Mouse (Mus musculus): Measurements from ENCODE around the gene Nck1. TPM values are rescaled to one million over a fixed set of nuclear protein-coding genes. Genes with fewer than 3 reads are reported as not detected.

Nck1 gene
- polyA plus RNA-seq (2012; ENCODE audit: insufficient read depth, insufficient read length, low replicate concordance, missing spikeins), result not detected in 2 replicates

- under 1% methylated on average over 93 of the region's 93 CpGs for WGBS
- peak within 1 kb of the TSS; percentile 89 for H3K27ac ChIP-seq (ENCODE audit: insufficient read depth, low read depth, low read length)
These were observed at the start of gene Nck1 for GRCm38 (mm10) chr9:100545715-100546593. Gene Nck1, minus strand, starts transcription at chr9:100546134.

GRCm38 (mm10) chr9:100590462-100590861 is 44.5 kb upstream of the Nck1 start:
- no peak overlapping the region for H3K27ac ChIP-seq (ENCODE audit: insufficient read depth, low read depth, low read length)
- no peak overlapping the region for H3K4me3 ChIP-seq (ENCODE audit: insufficient read depth, low read depth, low read length)
- TF ChIP-seq POLR2A (IDR thresholded peaks at IDR 0.05; ENCODE audit: insufficient read depth, low read depth, low read length), result no peak
- no peak for TF ChIP-seq CTCF (IDR thresholded peaks at IDR 0.05; ENCODE audit: insufficient read depth, low read depth, low read length)
- 58% methylated on average over 4 of the region's 4 CpGs for WGBS
- no peaks in the 10 kb centered on the region for H3K4me1 ChIP-seq (ENCODE audit: control insufficient read depth, insufficient read depth, low read length)

More at GRCm38 (mm10) chr9:100545715-100546593, at the start of gene Nck1:
- TF ChIP-seq POLR2A (IDR thresholded peaks at IDR 0.05; ENCODE audit: insufficient read depth, low read depth, low read length), result peak; percentile 90; the same call in 1 of the 2 replicates
- peak; percentile 73 for TF ChIP-seq CTCF (IDR thresholded peaks at IDR 0.05; ENCODE audit: insufficient read depth, low read depth, low read length)
- no peaks in the 10 kb centered on the region for H3K4me1 ChIP-seq (ENCODE audit: control insufficient read depth, insufficient read depth, low read length)
- peak within 1 kb of the TSS; percentile 96 for H3K4me3 ChIP-seq (ENCODE audit: insufficient read depth, low read depth, low read length)

- H3K27ac ChIP-seq (ENCODE audit: insufficient read depth, low read depth, low read length), result no peak overlapping the region
- WGBS, result 96% methylated on average over 4 of the region's 4 CpGs
- no peak overlapping the region for H3K4me3 ChIP-seq (ENCODE audit: insufficient read depth, low read depth, low read length)
- TF ChIP-seq POLR2A (IDR thresholded peaks at IDR 0.05; ENCODE audit: insufficient read depth, low read depth, low read length), result no peak
- TF ChIP-seq CTCF (IDR thresholded peaks at IDR 0.05; ENCODE audit: insufficient read depth, low read depth, low read length), result no peak
- no peaks in the 10 kb centered on the region for H3K4me1 ChIP-seq (ENCODE audit: control insufficient read depth, insufficient read depth, low read length)
These were observed 38.1 kb upstream of the Nck1 start for GRCm38 (mm10) chr9:100584031-100584430.

GRCm38 (mm10) chr9:100582883-100583575 is 37.1 kb upstream of the Nck1 start:
- Histone ChIP-seq H3K4me1 (ENCODE audit: control insufficient read depth, insufficient read depth, low read length) (no peaks in the 10 kb centered on the region), H3K27ac (ENCODE audit: insufficient read depth, low read depth, low read length) (no peak overlapping the region), H3K4me3 (ENCODE audit: insufficient read depth, low read depth, low read length) (no peak overlapping the region)
- TF ChIP-seq POLR2A (IDR thresholded peaks at IDR 0.05; ENCODE audit: insufficient read depth, low read depth, low read length), result no peak
- no peak for TF ChIP-seq CTCF (IDR thresholded peaks at IDR 0.05; ENCODE audit: insufficient read depth, low read depth, low read length)
- 66% methylated on average over 13 of the region's 13 CpGs for WGBS

- no peaks in the 10 kb centered on the region for H3K4me1 ChIP-seq (ENCODE audit: control insufficient read depth, insufficient read depth, low read length)
- WGBS, result 58% methylated on average over 13 of the region's 13 CpGs
- H3K4me3 ChIP-seq (ENCODE audit: insufficient read depth, low read depth, low read length), result no peak overlapping the region
- no peak overlapping the region for H3K27ac ChIP-seq (ENCODE audit: insufficient read depth, low read depth, low read length)
- no peak for TF ChIP-seq POLR2A (IDR thresholded peaks at IDR 0.05; ENCODE audit: insufficient read depth, low read depth, low read length)
- no peak for TF ChIP-seq CTCF (IDR thresholded peaks at IDR 0.05; ENCODE audit: insufficient read depth, low read depth, low read length)
These were observed 35.9 kb upstream of the Nck1 start for GRCm38 (mm10) chr9:100581543-100582492.

GRCm38 (mm10) chr9:100580196-100580740 is 34.3 kb upstream of the Nck1 start:
- Histone ChIP-seq H3K4me3 (ENCODE audit: insufficient read depth, low read depth, low read length) (no peak overlapping the region), H3K4me1 (ENCODE audit: control insufficient read depth, insufficient read depth, low read length) (no peaks in the 10 kb centered on the region), H3K27ac (ENCODE audit: insufficient read depth, low read depth, low read length) (no peak overlapping the region)
- WGBS, result 51% methylated on average over 20 of the region's 20 CpGs
- TF ChIP-seq CTCF (IDR thresholded peaks at IDR 0.05; ENCODE audit: insufficient read depth, low read depth, low read length) (no peak), POLR2A (IDR thresholded peaks at IDR 0.05; ENCODE audit: insufficient read depth, low read depth, low read length) (no peak)

- Histone ChIP-seq H3K4me3 (ENCODE audit: insufficient read depth, low read depth, low read length) (no peak overlapping the region), H3K27ac (ENCODE audit: insufficient read depth, low read depth, low read length) (no peak overlapping the region), H3K4me1 (ENCODE audit: control insufficient read depth, insufficient read depth, low read length) (peaks cover 5% of the 10 kb centered on the region)
- no peak for TF ChIP-seq POLR2A (IDR thresholded peaks at IDR 0.05; ENCODE audit: insufficient read depth, low read depth, low read length)
- no peak for TF ChIP-seq CTCF (IDR thresholded peaks at IDR 0.05; ENCODE audit: insufficient read depth, low read depth, low read length)
- 33% methylated on average over 5 of the region's 5 CpGs for WGBS
These were observed 28.0 kb upstream of the Nck1 start for GRCm38 (mm10) chr9:100573942-100574341.

GRCm38 (mm10) chr9:100573300-100573699 is 27.4 kb upstream of the Nck1 start:
- Histone ChIP-seq H3K4me1 (ENCODE audit: control insufficient read depth, insufficient read depth, low read length) (peaks cover 5% of the 10 kb centered on the region), H3K27ac (ENCODE audit: insufficient read depth, low read depth, low read length) (no peak overlapping the region), H3K4me3 (ENCODE audit: insufficient read depth, low read depth, low read length) (no peak overlapping the region)
- WGBS, result 59% methylated on average over 2 of the region's 2 CpGs
- no peak for TF ChIP-seq CTCF (IDR thresholded peaks at IDR 0.05; ENCODE audit: insufficient read depth, low read depth, low read length)
- no peak for TF ChIP-seq POLR2A (IDR thresholded peaks at IDR 0.05; ENCODE audit: insufficient read depth, low read depth, low read length)
